Mouse (Mus musculus): ENCODE results near the gene Ralgps2. TPM values are rescaled to one million over a fixed set of nuclear protein-coding genes. Genes with fewer than 3 reads are reported as not detected.
A peak's percentile ranks its signal among the peaks of the same experiment; 100 is the strongest.

Gene Ralgps2
- total and polyA plus RNA-seq, 3 experiments = 7.8 to 16.4 TPM; not detected in 1

- Histone ChIP-seq H3K27ac (ENCODE audit: control insufficient read depth, low read depth, low read length) (peak overlapping the region; percentile 53; the same call in 1 of the 2 replicates), H3K79me2 (ENCODE audit: control insufficient read depth, insufficient read depth, low read length, poor library complexity) (peaks cover 1% of the 10 kb centered on the region; the same call in 1 of the 2 replicates), H3K4me1 (ENCODE audit: control insufficient read depth in 1 of 2, insufficient read depth in 2 of 2, low read length in 2 of 2) (peaks cover 0 to 2% of the 10 kb centered on the region in 2 experiments; a peak in 1 of 4 replicates), H3K27me3 (ENCODE audit: control insufficient read depth in 1 of 2, insufficient read depth in 2 of 2, low read length in 2 of 2) (no peaks in the 10 kb centered on the region; a peak in 1 of 4 replicates), H3K4me3 (ENCODE audit: control insufficient read depth in 1 of 2, insufficient read depth in 1 of 2, low read depth in 2 of 2, low read length in 2 of 2) (peak overlapping the region; percentile 67 to 98), H3K9ac (ENCODE audit: control insufficient read depth, low read depth, low read length, poor library complexity, severe bottlenecking) (peak overlapping the region; percentile 75), H3K9me3 (replicated peaks; ENCODE audit: insufficient read depth, low read length) (no peaks in the 10 kb centered on the region), H3K36me3 (ENCODE audit: control insufficient read depth in 1 of 2, insufficient read depth in 2 of 2, low read length in 2 of 2) (peaks cover 0 to 2% of the 10 kb centered on the region in 2 experiments; a peak in 2 of 4 replicates)
- TF ChIP-seq SIN3A (IDR thresholded peaks at IDR 0.05; ENCODE audit: low read length) = peak; percentile 43
- TF ChIP-seq TAL1 (IDR thresholded peaks at IDR 0.05; ENCODE audit: low read length) = no peak
- TF ChIP-seq RCOR1 (IDR thresholded peaks at IDR 0.05; ENCODE audit: low read depth, low read length) = no peak
- TF ChIP-seq ZKSCAN1 (IDR thresholded peaks at IDR 0.05; ENCODE audit: low read depth, low read length) = no peak
- no peak for TF ChIP-seq MYC (IDR thresholded peaks at IDR 0.05; ENCODE audit: low read depth, low read length)
- TF ChIP-seq POLR2A (IDR thresholded peaks at IDR 0.05; ENCODE audit: control insufficient read depth in 1 of 2, insufficient read depth in 1 of 2, low read depth in 1 of 2, low read length in 2 of 2, poor library complexity in 1 of 2) = peak; percentile 3 to 27; a peak in 1 of 4 replicates
- TF ChIP-seq MAZ (IDR thresholded peaks at IDR 0.05; ENCODE audit: low read depth, low read length) = peak; percentile 81
- TF ChIP-seq ETS1 (IDR thresholded peaks at IDR 0.05; ENCODE audit: low read depth, low read length) = peak; percentile 41; the same call in 1 of the 2 replicates
- no peak for TF ChIP-seq CHD1 (IDR thresholded peaks at IDR 0.05; ENCODE audit: low read depth, low read length)
- TF ChIP-seq USF1 (IDR thresholded peaks at IDR 0.05; ENCODE audit: low read depth, low read length) = no peak
- no peak for TF ChIP-seq RAD21 (IDR thresholded peaks at IDR 0.05; ENCODE audit: low read depth, low read length)
- no peak for TF ChIP-seq JUND (IDR thresholded peaks at IDR 0.05; ENCODE audit: low read depth, low read length)
- peak; percentile 79; the same call in 1 of the 2 replicates for TF ChIP-seq UBTF (IDR thresholded peaks at IDR 0.05; ENCODE audit: borderline replicate concordance, insufficient read depth, low read depth, low read length)
- TF ChIP-seq POLR2AphosphoS2 (IDR thresholded peaks at IDR 0.05; ENCODE audit: low read length) = no peak
- TF ChIP-seq USF2 (IDR thresholded peaks at IDR 0.05; ENCODE audit: borderline replicate concordance in 1 of 2, insufficient read depth in 1 of 2, low read depth in 1 of 2, low read length in 2 of 2) = no peak
- no peak for TF ChIP-seq CTCF (IDR thresholded peaks at IDR 0.05 in 2 of 3, conservative IDR thresholded peaks at IDR 0.05 in 1 of 3; ENCODE audit: control insufficient read depth in 1 of 3, insufficient read depth in 1 of 3, low read depth in 2 of 3, low read length in 3 of 3, poor library complexity in 1 of 3, severe bottlenecking in 1 of 3)
- peak; percentile 48; the same call in 1 of the 2 replicates for TF ChIP-seq ELF1 (IDR thresholded peaks at IDR 0.05; ENCODE audit: low read depth, low read length)
- no peak for TF ChIP-seq SMC3 (IDR thresholded peaks at IDR 0.05; ENCODE audit: low read depth, low read length)
- TF ChIP-seq TCF12 (IDR thresholded peaks at IDR 0.05; ENCODE audit: low read depth, low read length) = peak; percentile 61
- no peak for TF ChIP-seq MEF2A (IDR thresholded peaks at IDR 0.05; ENCODE audit: extremely low read depth, insufficient replicate concordance, low read depth, low read length, poor library complexity, severe bottlenecking)
- no peak for TF ChIP-seq ZMIZ1 (IDR thresholded peaks at IDR 0.05; ENCODE audit: low read depth, low read length)
- TF ChIP-seq MAX (IDR thresholded peaks at IDR 0.05; ENCODE audit: low read length) = no peak
- TF ChIP-seq KAT2A (conservative IDR thresholded peaks at IDR 0.05; ENCODE audit: low read depth, low read length) = no peak
- peak in 1 of 2 experiments; percentile 51; a peak in 2 of 4 replicates for TF ChIP-seq EP300 (IDR thresholded peaks at IDR 0.05; ENCODE audit: low read depth in 1 of 2, low read length in 2 of 2)
- TF ChIP-seq BHLHE40 (IDR thresholded peaks at IDR 0.05; ENCODE audit: borderline replicate concordance, low read depth, low read length) = no peak
- no peak for TF ChIP-seq MXI1 (IDR thresholded peaks at IDR 0.05; ENCODE audit: low read depth, low read length)
- TF ChIP-seq MYB (IDR thresholded peaks at IDR 0.05; ENCODE audit: low read depth, low read length) = no peak
- no peak for TF ChIP-seq MAFK (IDR thresholded peaks at IDR 0.05; ENCODE audit: borderline replicate concordance, low read depth, low read length)
- 0 out of 2 replicates have a peak, but pooled peaks have one; percentile 11 for TF ChIP-seq ZC3H11A (IDR thresholded peaks at IDR 0.05; ENCODE audit: low read depth, low read length)
- TF ChIP-seq CHD2 (IDR thresholded peaks at IDR 0.05; ENCODE audit: low read length) = no peak
- peak; percentile 34; the same call in 1 of the 2 replicates for TF ChIP-seq NRF1 (IDR thresholded peaks at IDR 0.05; ENCODE audit: insufficient read depth, low read depth, low read length, poor library complexity, severe bottlenecking)
- peak; percentile 37; the same call in 1 of the 2 replicates for TF ChIP-seq HCFC1 (IDR thresholded peaks at IDR 0.05; ENCODE audit: low read depth, low read length)
- TF ChIP-seq NELFE (IDR thresholded peaks at IDR 0.05; ENCODE audit: low read depth, low read length) = 0 out of 2 replicates have a peak, but pooled peaks have one; percentile 12
- no peak for TF ChIP-seq GATA1 (IDR thresholded peaks at IDR 0.05; ENCODE audit: low read depth, low read length)
- DNase-seq (ENCODE audit: low read depth, low spot score) = peak; percentile 93
These were observed 652 bp downstream of the Ralgps2 start for GRCm38 (mm10) chr1:156938705-156939242.
